Mouse (Mus musculus) cerebellum, postnatal 14 days (tissue): ENCODE results near the gene Wdr43.
"Not testable (repeated sequence)": the region's sequence is repeated elsewhere in the genome, so short reads cannot be mapped to it uniquely, and the experiment has no call there.

ENCODE experiments used
- DNase-seq, 2 experiments: peaks; one replicate each; pipeline ENCODE4 v3.0.0; 2021; ENCODE audit warnings: mixed read lengths in 2 of 2

Gene Wdr43

DNA sequence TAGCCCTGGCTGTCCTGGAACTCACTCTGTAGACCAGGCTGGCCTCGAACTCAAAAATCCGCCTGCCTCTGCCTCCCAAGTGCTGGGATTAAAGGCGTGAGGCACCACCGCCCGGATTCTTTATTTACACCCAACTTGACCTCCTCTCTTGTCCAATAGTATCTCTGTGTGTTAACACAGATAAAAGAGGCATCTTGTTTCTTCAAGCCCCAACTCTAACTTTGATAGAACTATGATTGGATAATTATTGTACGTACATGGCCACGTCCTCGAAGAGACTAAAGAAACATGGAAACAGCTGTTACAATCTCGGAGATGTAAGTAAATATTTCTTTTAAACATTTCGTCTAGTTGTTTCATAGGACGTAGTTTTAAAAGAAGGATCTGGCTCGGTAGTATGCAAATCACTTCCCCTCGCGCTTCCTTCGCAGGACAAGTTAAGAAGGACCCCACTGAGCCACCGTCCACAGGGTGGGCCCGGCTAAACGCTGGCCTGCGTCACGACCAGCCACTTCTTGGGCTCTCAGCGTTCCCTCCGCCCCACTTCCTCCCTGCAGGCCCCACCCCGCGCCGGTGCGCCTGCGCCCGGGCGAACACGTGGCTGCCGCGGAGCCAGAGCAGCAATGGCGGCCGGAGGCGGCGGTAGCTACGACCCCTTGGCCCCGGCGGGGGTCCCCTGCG lies at the start of gene Wdr43:
Gene Wdr43 (plus strand): TSS at position 258 of the 681 bp plus-strand sequence.
- DNase-seq = peak; percentile 95 to 96

DNA sequence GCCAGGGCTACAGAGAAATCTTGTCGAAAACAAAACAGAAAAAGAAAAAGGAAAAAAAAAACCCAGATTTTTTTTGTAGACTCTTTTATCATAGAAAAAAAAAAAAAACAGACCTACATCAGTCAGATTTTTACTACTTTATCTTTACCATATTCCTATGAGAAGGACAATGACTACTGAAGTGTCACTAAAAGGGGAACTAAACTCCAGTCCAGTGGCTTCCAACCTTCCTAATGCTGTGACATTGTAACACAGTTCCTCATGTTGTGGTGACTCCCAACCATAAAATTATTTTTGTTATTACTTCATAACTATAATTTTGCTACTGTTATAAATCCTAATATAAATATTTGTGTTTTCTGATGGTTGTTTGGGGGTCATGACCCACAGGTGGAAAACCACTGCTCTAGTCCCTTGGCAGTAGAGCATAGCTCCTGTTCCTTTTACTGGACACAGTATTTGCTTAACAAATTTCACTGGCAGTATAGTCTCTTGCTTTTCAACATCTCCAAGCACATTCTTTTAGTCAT lies 36.5 kb upstream of the Wdr43 start:
- DNase-seq = no peak

DNA sequence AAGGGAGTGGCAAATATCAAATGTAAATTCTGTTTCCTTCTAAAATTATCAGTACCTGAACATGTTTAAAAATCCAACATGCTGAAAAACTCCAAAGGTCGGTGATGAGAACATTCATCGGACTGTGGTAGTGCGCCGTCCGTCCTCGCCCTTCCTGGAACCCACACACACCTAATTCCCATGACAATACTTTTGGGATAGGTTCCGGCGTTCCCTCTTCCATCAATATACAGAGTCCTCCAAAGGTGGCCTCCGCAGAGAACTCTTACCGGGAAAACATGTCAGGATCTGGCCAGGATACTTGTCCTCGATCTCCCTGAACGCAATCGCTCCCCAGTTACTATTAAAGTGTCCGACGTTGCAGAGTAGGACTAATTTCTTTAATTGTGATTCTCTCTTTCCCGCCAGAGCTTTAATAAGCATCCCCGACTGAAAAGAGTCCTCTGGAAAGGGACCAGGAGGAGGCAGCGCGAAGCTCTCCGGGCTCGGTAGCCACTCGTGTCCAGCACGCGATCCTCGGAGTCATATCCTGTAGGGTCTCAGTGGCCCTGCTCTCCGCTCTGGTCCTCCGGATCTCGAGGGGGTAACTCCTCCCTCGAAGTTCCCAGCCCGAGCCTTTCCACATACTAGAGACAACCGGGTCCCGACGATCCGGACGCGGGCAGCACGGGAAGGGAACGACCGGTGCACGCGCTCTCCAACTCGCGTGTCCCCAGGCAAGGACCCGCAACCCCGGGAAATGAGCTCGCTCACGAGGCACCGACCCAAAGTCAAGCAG lies 17.6 kb upstream of the Wdr43 start:
- DNase-seq = peak in 1 of 2 experiments; percentile 20

DNA sequence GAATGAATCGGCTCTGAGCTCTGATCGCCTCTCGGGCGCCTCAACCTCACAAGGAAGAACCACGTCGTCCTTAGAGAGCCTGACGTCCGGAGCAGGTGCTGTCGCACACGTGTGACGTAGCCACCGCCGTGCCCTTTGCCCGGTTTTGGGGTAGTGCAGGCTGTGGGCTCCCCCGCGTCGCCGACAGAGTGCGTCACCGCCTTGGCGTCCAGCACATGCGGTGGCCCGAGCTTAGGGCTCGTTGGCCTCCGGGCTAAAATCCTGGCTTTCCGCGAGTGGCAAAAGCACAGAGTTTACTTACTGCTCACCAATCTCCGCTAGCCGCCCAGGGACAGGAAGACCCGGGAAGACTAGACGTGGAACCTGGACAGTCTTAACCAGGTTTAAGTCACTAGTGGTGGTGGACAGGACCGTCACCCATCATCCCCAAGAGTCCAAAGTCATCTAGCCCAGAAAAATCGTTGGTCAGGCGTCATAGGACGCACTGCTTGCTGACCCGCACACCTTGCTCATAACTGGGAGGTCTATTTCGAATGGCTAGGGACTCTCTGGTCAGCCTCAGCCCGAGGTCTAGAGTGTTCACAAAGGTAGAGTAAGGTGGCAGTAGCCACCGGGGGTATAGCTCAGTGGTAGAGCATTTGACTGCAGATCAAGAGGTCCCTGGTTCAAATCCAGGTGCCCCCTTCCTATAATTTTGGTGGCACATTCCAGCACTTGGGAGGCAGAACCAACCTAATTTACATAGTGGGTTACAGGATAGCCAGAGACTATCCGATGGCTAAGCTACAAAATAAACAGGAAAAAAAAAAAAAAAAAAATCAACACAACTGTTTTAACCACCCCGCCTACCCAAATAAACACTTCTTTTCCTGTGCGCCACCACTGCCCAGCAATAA lies 16.8 kb upstream of the Wdr43 start:
- DNase-seq = peak; percentile 93 to 95

DNA sequence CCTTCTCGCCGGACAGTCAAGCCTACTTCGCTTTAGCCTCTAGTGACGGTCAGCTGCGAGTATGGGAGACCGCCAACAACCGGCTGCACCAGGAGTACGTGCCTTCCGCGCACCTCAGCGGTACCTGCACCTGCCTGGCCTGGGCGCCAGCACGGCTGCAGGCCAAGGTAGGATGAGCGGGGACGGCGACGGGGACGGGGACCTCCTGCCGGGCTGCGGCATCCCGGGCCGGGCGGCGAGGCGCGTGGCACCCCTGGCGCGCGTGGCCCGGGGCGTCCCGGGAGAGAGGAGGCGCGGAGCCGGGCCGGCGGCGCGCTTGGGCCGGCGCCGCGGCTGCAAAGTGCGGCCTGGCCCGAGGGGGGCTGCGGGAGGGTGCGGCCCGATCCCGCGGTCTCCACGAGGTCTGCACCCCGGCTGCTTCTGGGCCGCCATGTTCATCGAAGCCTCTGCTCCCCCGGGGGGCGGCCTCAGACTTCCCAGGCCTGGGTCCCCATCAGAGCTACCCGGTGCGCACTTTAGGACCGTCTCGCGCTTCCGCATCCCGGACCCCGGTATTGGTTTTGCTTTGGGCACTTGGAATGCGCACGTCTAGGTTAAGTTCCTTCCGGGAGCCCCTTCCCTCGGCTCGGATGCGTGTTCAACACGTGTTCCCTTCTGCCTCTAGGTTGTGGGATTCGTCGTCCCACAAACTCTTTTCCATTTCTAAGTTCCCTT lies 781 bp downstream of the Wdr43 start:
- peak in 1 of 2 experiments; percentile 49 for DNase-seq

DNA sequence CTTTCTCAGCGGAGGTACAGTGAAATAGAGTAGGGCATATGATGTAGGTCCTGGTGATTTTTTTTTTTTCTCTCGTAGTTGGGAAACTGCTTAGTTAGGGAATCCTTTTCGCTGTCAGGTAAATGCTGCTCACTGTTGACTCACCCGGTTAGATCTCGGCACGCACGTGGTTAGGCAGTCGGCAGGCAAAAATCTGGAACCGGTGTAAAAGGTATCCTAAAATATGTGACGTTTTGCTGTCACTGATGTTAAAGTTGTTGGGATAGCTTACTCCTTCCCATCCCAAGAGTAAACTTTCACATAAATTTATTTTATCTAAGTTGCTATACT lies 1.3 kb downstream of the Wdr43 start:
- no peak for DNase-seq

DNA sequence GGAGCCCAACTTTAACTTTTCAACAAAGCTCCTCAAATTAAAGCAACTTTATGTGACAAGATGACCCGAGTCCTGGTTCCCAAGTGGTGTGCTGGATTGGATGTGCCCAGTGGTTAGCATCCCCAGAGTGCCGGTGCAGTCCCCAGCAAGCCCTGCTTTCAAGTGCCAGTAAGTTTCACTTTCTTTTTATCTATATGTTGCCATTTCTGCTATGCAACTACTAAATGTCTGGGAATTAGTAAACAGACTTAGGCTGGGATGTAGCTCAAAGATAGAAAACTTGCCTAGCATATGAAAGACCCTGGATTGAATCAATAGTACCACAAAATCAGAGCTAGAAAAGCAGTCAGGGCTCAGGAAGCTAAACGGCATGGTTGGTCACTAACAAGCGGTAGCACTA lies 2.3 kb downstream of the Wdr43 start:
- DNase-seq = no peak

DNA sequence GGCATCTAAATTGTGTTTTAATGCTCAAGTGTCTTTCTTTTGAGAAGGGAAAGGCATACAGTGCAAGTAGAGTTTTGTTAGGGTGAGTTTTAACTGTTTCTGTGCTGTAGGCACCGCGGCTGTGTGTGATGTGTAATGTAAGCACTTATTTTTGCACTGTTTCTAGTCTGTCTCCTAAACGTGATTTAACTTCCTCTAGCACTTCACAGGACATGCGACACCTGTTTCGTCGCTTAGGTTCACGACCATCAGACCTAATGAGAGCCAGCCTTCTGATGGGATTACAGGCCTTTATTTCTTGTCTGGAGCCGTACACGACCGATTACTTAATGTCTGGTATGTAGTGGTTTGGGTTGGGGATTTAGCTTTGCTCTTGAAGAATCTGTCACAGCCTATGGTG lies 16.1 kb downstream of the Wdr43 start:
- DNase-seq = no peak

DNA sequence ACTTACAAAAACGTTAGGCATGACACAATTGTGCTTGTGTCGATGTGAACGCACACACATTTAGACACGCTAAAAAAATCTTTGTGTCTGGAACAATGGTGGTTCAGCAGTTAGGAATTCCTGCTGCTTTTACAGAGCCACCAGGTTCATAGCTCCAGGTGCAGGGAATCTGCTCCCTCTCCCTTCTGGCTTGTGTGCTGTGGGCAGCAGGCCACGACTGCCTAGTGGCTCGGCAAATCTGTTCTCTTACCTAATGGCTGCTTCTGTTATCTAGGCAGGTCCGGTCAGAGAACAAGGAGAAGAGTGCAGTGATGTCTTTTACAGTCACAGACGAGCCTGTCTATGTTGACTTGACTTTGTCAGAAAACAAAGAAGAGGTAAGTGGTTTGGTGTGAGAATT lies 17.7 kb downstream of the Wdr43 start:
- peak; percentile 61 to 68 for DNase-seq

DNA sequence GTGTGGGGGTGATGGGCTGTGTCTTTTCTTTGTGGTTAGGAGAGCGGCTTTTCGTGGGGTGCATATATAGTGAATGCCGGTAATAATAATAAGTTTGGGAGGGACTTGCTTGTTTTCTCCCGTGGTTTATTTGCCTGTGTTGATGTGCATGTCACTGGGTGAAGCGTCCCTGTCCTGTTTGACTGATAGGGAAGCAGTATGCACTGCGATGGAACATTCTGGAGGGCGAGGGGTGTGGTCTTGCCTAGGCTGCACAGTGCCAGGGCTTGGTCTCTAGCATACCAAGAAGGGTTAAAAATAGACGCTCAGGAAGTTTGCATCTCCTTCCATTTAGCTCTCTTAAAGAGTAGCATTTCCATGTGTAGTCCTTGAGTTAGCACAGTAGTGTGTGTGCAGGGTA lies 21.1 kb downstream of the Wdr43 start:
- DNase-seq = no peak

DNA sequence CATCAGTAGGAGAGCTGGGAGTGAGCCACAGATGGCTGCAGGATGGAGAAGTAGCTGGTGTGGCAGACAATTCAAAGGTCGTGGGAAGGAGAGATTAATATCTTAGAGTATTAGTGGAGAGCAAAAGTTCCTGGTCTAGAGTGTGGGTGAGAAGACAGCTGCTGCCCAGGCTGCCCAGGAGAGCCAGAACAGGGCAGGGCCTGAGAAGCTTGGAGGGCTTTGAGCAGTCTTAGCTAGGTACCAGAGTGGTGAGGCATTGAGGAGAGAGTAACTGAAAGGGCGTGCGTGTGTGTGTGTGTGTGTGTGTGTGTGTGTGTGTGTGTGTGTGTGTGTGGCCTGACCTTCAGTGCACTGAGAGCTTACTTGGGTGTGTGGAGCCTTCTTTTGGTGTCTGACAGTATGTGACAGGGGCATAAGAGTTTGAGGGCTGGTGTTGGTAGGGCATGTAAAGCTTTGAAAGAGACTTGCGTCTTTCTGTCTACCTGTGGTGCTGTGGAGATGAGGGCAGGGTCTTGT lies 22.1 kb downstream of the Wdr43 start:
- DNase-seq = no peak

DNA sequence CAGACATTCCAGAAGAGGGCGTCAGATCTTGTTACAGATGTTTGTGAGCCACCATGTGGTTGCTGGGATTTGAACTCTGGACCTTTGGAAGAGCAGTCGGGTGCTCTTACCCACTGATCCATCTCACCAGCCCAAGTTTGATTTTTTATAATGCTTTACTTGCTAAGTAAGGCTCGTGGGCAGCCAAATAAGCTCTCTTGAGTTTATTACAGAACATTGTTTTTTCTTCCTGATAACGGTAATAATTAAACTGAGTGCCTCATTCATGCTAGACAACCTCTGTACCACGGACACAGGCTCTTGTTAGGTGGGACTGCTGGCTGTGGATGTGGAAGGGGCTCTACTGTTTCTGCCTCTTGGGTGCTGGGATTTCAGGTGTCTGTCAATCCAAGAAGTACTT lies 23.4 kb downstream of the Wdr43 start:
- not testable (repeated sequence) for DNase-seq

DNA sequence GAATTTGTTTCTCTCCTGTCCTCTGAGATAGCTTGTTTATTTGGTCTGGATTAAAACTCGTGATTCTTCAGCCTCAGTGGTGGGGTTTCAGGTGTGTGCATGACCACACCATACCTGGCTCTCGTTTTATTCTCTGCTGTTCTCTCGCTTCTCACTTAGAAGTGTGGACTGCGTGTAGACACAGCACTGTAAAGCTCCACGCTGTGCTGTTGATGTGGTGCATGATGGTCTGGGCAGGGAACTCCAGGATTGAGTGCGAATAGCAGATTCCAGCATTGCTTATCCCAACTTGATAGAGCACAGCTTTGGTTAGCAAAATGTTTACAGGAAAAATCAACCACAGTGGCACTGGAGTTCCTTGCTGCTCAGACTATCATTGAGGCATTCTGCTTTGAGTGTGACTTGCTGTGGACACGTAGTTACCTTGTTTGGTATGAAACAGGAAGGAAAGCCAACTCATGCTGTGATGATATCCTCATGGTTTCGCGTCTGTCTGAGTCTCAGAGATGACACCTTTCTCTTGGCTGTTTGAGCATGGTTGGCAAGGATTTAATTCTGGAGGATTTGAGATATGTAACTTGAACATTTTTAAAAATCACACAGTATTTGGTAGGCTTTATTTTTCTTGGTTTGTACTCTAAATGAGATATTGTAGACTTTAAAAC lies 24.9 kb downstream of the Wdr43 start:
- peak; percentile 45 to 74 for DNase-seq

DNA sequence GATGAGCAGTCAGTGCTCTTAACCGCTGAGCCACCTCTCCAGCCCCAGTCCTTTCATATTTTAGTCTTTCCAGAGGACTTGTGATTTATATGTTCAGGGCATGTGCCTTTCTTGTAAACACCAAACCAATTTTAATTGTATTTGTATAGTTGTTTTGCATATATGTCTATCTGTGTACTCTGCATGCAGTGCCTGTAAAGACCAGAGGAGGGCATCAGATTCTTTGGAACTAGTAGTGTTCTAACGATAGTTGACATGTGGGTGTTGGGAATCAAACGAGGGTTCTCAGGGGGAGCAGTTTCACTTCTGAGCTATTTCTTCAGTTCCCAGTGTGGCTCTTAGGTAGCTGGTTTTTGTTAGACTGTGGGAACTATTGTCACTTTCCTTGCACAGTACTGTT lies 26.5 kb downstream of the Wdr43 start:
- no peak for DNase-seq

DNA sequence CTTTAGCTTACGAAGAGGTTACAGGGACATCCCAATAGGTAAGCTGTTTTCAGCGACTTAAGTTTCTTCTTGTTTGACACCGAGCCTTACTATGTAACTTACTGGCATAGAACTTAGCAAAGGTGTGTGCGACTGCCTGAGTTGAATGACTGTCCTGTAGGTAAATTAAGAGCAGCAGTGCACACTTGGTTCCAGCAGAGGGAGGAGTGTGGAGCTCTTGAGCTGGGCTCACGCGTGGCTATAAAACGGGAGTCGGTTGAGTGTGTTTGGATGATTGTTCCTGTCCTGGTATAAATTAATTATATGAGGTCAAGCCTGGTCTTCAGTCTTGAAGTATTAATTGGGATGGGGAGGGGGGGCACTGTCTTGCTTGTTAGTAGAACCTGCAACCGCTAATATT lies 34.3 kb downstream of the Wdr43 start:
- DNase-seq = no peak

DNA sequence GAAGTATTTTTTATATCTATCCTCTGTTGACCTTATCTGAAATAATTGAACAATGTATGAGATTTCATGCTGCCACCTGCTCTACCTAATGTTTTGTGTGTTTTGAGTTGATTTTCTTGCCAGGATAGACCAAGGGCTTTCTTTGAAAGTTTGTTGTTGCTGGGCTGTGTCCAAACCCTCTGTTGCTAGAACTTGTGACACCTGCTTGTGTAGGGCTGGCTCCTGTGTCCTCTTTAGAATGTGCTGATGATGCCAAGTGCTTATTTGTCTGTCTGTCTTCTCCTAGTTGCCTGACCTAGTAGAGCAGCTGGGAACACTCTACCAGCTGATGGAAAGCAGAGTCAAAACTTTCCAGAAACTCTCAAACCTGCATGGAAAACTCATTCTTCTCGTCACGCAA lies 36.8 kb downstream of the Wdr43 start:
- DNase-seq = no peak

DNA sequence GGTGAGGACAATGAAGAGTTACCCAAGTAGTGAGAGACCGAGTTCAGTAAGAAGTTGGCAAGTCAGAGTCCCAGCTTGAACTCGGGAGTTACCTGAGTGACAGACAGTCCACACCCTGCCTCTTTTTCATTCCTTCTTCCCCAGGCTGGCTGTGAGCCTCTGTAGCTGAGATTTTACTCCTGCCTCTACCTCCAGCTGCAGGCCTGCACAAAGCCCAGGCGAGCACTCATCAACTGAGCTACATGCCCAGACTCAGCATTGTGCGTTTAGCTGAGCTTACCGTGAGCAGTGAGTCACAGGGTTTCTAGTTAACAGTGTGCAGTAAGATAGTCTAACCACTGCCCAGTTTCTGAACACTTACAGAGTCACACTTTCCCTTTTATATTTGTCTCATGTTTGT lies 37.2 kb downstream of the Wdr43 start:
- no peak for DNase-seq

DNA sequence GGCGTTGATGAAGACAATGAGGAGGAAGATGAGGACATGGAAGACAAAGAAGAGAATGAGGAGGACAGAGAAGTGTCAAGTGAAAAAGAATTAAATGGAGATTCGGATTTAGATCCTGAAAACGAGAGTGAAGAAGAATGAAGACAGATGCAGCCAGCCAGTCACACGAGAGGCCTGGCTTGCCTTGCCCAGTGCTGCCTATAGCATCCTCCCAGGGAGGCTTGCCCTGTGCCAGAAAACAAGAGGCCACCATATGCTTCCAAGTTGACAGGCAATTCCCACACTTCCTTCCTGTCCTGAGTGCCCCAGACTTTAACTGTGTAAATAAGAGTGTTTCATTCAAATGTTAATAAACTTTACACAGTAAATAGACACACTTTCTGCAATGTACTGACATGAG lies 41.8 kb downstream of the Wdr43 start:
- peak; percentile 37 to 61 for DNase-seq

DNA sequence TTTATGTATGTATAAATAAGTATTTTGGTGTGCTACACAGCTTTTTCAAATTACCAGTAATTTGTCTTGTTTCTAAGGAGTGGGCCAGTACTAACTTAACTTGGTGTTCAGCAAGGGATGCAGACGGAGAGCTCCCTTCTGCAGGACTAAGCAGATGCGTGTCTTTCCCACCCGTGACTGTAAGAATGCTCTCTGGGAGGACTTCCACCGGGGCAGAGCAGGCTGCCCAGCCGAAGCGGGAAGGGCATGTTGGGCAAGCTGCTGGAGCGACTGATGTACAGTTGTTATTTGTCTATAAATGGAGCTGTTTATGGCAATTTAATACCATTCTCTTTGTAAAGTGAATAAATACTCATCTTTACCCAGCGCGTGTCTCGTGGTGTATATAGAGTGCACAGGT lies 43.0 kb downstream of the Wdr43 start:
- DNase-seq = no peak

DNA sequence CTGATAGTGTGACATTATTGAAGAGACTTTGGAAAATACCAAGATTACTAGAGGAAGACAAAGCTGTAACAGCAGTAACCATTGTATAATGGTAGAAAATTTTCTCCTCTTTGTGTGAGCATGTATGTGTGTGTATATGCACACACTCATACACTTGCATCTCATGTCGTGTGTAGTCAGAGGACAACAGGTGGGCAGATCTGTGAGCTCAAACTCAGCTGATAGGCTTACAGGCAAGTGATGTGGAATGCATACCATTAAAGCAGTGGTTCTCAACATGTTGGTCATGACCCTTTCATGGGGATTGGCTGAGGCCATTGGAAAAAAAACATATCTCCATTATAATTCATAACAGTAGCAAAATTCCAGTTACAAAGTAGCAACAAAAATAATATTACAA lies 44.7 kb downstream of the Wdr43 start:
- DNase-seq = no peak

DNA sequence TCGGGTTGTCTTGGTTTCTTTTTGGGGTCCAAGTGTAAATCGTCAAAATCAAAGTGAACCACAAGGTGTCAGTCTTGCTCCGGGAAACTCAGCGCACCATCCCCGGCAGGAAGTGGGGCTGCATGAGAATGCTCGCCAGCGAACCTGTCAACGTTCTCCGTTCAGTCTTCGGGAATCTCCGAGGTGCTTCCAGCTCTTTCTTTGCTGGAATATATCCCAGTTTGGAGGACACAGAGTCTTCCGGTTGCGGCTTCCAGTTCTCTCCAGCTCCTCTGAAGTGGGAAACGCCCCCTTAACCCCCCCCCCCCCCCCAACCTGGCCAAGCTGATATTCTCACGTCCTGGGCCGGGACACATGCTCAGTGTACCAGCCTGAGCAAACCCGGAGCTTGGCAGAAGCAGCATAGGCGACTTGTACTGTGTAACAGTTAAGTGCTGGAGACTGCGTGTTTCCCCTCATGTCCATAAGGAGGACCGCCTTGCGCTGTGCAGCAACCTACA lies 47.1 kb downstream of the Wdr43 start:
- DNase-seq = peak; percentile 85 to 89

DNA sequence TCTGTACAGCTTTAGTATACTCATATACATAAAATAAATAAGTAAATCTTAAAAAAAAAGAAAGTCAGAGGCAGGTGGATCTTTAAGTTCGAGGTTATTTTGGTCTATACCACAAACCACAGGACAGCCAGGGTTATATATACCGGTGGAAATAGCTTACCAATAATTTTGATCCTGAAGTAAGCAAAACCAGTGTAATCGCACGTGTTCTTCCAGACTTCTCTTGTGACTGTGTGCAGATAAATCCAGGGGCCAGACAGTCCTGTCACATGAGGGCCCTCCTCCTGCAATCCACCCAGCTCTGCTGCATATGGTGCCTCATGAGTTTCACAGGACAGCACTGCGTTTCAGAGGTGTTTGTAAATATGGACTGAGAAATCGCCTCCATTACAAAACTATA lies 47.8 kb downstream of the Wdr43 start:
- no peak for DNase-seq
